8 mouse cellular contexts compared by ENCODE assay signal in genomic region chr11:75513336-75513735, GRCm38 (mm10). TPM values are rescaled to one million over a fixed set of nuclear protein-coding genes. Genes with fewer than 3 reads are reported as not detected.
DNase-seq lines count a peak whose midpoint lies in the region; ATAC-seq and TF ChIP-seq lines count a peak whose summit lies in the region.

Scarf1 (plus strand) TSS chr11:75513540.

- ATAC-seq in embryonic facial prominence, embryonic 15.5 days (ENCODE audit: insufficient number of reproducible peaks, low FRiP score, low TSS enrichment, low read depth) = no peak
- no peak for ATAC-seq in hindbrain, postnatal 0 days
- ATAC-seq in liver, embryonic 12.5 days = no peak

- no peak within 1 kb of the TSS for H3K9ac ChIP-seq in embryonic facial prominence, embryonic 15.5 days
- H3K9ac ChIP-seq in hindbrain, postnatal 0 days (replicated peaks; ENCODE audit: low read length) = no peak within 1 kb of the TSS
- H3K9ac ChIP-seq in liver, embryonic 12.5 days = no peak within 1 kb of the TSS

- H3K36me3 ChIP-seq in embryonic facial prominence, embryonic 15.5 days = peaks cover 10% of the 10 kb centered on the region
- H3K36me3 ChIP-seq in hindbrain, postnatal 0 days (ENCODE audit: insufficient read depth, low read length) = peaks cover 17% of the 10 kb centered on the region; the same call in 1 of the 2 replicates
- H3K36me3 ChIP-seq in liver, embryonic 12.5 days = peaks cover 14% of the 10 kb centered on the region

- 58% methylated on average over 8 of the region's 8 CpGs for WGBS in embryonic facial prominence, embryonic 15.5 days
- WGBS in hindbrain, postnatal 0 days = 56% methylated on average over 8 of the region's 8 CpGs
- WGBS in liver, embryonic 12.5 days (ENCODE audit: insufficient replicate concordance) = 42% methylated on average over 8 of the region's 8 CpGs

- H3K27ac ChIP-seq in embryonic facial prominence, embryonic 15.5 days (replicated peaks) = no peak within 1 kb of the TSS
- H3K27ac ChIP-seq in hindbrain, postnatal 0 days = no peak within 1 kb of the TSS
- H3K27ac ChIP-seq in liver, embryonic 12.5 days = no peak within 1 kb of the TSS

- H3K27me3 ChIP-seq in embryonic facial prominence, embryonic 15.5 days = no peaks in the 10 kb centered on the region
- H3K27me3 ChIP-seq in hindbrain, postnatal 0 days (ENCODE audit: insufficient read depth, low read length) = no peaks in the 10 kb centered on the region
- H3K27me3 ChIP-seq in liver, embryonic 12.5 days (replicated peaks) = no peaks in the 10 kb centered on the region

- DNase-seq in adrenal gland, postnatal 25 days = peak; percentile 38
- no peak for DNase-seq in hindbrain, postnatal 0 days (ENCODE audit: low spot score)
- no peak for DNase-seq in urinary bladder, adult 2 months (ENCODE audit: low spot score)
- no peak for DNase-seq in right cerebral cortex, postnatal 10 days (ENCODE audit: low spot score in 2 of 2)
- no peak for DNase-seq in layer of hippocampus, adult 8-10 months (ENCODE audit: low spot score in 2 of 2)
- no peak for DNase-seq in MN1 (ENCODE audit: low spot score)

- H3K4me3 ChIP-seq in embryonic facial prominence, embryonic 15.5 days (replicated peaks) = peak within 1 kb of the TSS; percentile 15
- no peak within 1 kb of the TSS for H3K4me3 ChIP-seq in hindbrain, postnatal 0 days (ENCODE audit: low read length)
- peak within 1 kb of the TSS; percentile 2; the same call in 1 of the 2 replicates for H3K4me3 ChIP-seq in liver, embryonic 12.5 days

- H3K4me1 ChIP-seq in embryonic facial prominence, embryonic 15.5 days = peaks cover 18% of the 10 kb centered on the region
- peaks cover 9% of the 10 kb centered on the region for H3K4me1 ChIP-seq in hindbrain, postnatal 0 days (ENCODE audit: insufficient read depth, low read length)
- H3K4me1 ChIP-seq in liver, embryonic 12.5 days = peaks cover 21% of the 10 kb centered on the region

- TF ChIP-seq CTCF in hindbrain, postnatal 0 days (IDR thresholded peaks at IDR 0.05; ENCODE audit: low read depth) = no peak

- no peaks in the 10 kb centered on the region for H3K9me3 ChIP-seq in embryonic facial prominence, embryonic 15.5 days (replicated peaks)
- H3K9me3 ChIP-seq in hindbrain, postnatal 0 days (ENCODE audit: low read length) = no peaks in the 10 kb centered on the region
- H3K9me3 ChIP-seq in liver, embryonic 12.5 days (replicated peaks) = no peaks in the 10 kb centered on the region

- H3K4me2 ChIP-seq in embryonic facial prominence, embryonic 15.5 days (replicated peaks) = no peak within 1 kb of the TSS
- H3K4me2 ChIP-seq in hindbrain, postnatal 0 days (ENCODE audit: low read depth, low read length) = peak within 1 kb of the TSS; percentile 16
- peak within 1 kb of the TSS; percentile 27 for H3K4me2 ChIP-seq in liver, embryonic 12.5 days

RNA-seq across cellular contexts. Expression of gene Scarf1, which starts in this region (rescaled TPM):
- 9.4 and 10.0 TPM in 2 replicates for total RNA-seq in adrenal gland, postnatal 25 days (2021)
- 8.0 and 8.1 TPM in 2 replicates for polyA plus RNA-seq in embryonic facial prominence, embryonic 15.5 days (2015; fragmentation: Nextera tagmentation; extraction: Ambion mirVana)
- total RNA-seq in hindbrain, postnatal 0 days (2014; rRNA removed) = 3.3 and 3.7 TPM in 2 replicates
- 3.5 and 3.6 TPM in 2 replicates for polyA plus RNA-seq in hindbrain, postnatal 0 days (2015; fragmentation: Nextera tagmentation; extraction: Ambion mirVana)
- 5.2 TPM in 2 replicates for polyA plus RNA-seq in liver, embryonic 12.5 days (2016; fragmentation: Nextera tagmentation; extraction: Ambion mirVana)
- polyA plus RNA-seq in urinary bladder, adult 2 months (2012; rRNA removed) = 4.9 and 6.4 TPM in 2 replicates
- 1 to 10 TPM; 1.1 to 1.6 (median 1.4) TPM for total RNA-seq in layer of hippocampus, adult 8-10 months (2022)
